Mouse (Mus musculus) limb, embryonic 14.5 days (tissue): ENCODE results near the gene Zkscan5. TPM values are rescaled to one million over a fixed set of nuclear protein-coding genes. Genes with fewer than 3 reads are reported as not detected.

Source experiments
- ATAC-seq: fragments of 200-750 bp; cut with Nextera tagmentation; 2 replicates; pipeline ENCODE4 v1.8.0; 2017; ENCODE audit warnings: low read depth, moderate number of reproducible peaks, moderate TSS enrichment; ENCODE audit not compliant: low FRiP score
- DNase-seq: peaks from one replicate; pipeline ENCODE4 v3.0.0-alpha.2; 2015; ENCODE audit warnings: low spot score
- H3K27ac ChIP-seq: fragments of 300-500 bp; sonication (generic); replicated peaks from 2 replicates; pipeline ENCODE4 v1.5.1; 2014; ENCODE audit warnings: low read depth, mild to moderate bottlenecking, low read length, moderate library complexity, mixed read lengths
- H3K27me3 ChIP-seq: fragments of 300-500 bp; sonication (generic); 2 replicates; pipeline ENCODE4 v1.6.1; 2014; ENCODE audit warnings: low read length, mixed read lengths; ENCODE audit not compliant: control insufficient read depth, insufficient read depth
- H3K36me3 ChIP-seq: fragments of 300-500 bp; sonication (generic); 2 replicates; pipeline ENCODE4 v1.6.1; 2014; ENCODE audit warnings: mild to moderate bottlenecking, low read length, moderate library complexity, mixed read lengths; ENCODE audit not compliant: control insufficient read depth, insufficient read depth
- H3K4me1 ChIP-seq: fragments of 300-500 bp; sonication (generic); 2 replicates; pipeline ENCODE4 v1.6.1; 2014; ENCODE audit warnings: antibody characterized with exemption, low read length, mixed read lengths; ENCODE audit not compliant: control insufficient read depth, insufficient read depth
- H3K4me2 ChIP-seq: fragments of 300-500 bp; sonication (generic); replicated peaks from 2 replicates; pipeline ENCODE4 v1.6.1; 2014; ENCODE audit warnings: low read depth, mild to moderate bottlenecking, low read length, moderate library complexity; ENCODE audit not compliant: severe bottlenecking
- H3K4me3 ChIP-seq: fragments of 300-500 bp; sonication (generic); replicated peaks from 2 replicates; pipeline ENCODE4 v1.5.1; 2014; ENCODE audit warnings: low read length
- H3K9ac ChIP-seq: fragments of 300-500 bp; sonication (generic); 2 replicates; pipeline ENCODE4 v1.6.1; 2014; ENCODE audit warnings: mild to moderate bottlenecking, low read depth, low read length, moderate library complexity; ENCODE audit not compliant: severe bottlenecking
- H3K9me3 ChIP-seq: fragments of 300-500 bp; sonication (generic); 2 replicates; pipeline ENCODE4 v1.6.1; 2016; ENCODE audit warnings: low read length; ENCODE audit not compliant: control insufficient read depth
- POLR2A ChIP-seq: fragments of 200-500 bp; IDR thresholded peaks from 2 replicates; pipeline ENCODE4 v1.8.0; 2012; ENCODE audit warnings: inconsistent platforms, mild to moderate bottlenecking, moderate library complexity, borderline replicate concordance; ENCODE audit not compliant: insufficient read depth, insufficient read length; ENCODE audit errors: extremely low read depth
- WGBS: fragments of 180-500 bp; shearing (Covaris S2); extraction: QIAGEN DNeasy Blood & Tissue Kit; methylation state at CpG from one replicate; pipeline ENCODE4 v1.1.7; 2014; 5-methylcytosine and 5-hydroxymethylcytosine counted together
- polyA plus RNA-seq, 2 experiments: library from polyadenylated mRNA; depleted of rRNA in 1 of 2; stranded (reverse) in 1 of 2; unstranded in 1 of 2; fragments of >200 nt; fragmentation: Nextera tagmentation in 1 of 2; extraction: Ambion mirVana in 1 of 2; gene quantifications; 2 replicates each; pipeline versions ENCODE4 v1.2.1 to v1.2.3; 2012 to 2014

The Zkscan5 gene
- polyA plus RNA-seq, 2 experiments, result 9.2 to 14.3 TPM

GRCm38 (mm10) chr5:145231893-145232411 is 27.6 kb downstream of the Zkscan5 start:
- DNase-seq (no peak), ATAC-seq (peak; percentile 28)
- Histone ChIP-seq H3K36me3 (peaks cover 36% of the 10 kb centered on the region), H3K4me3 (peak overlapping the region; percentile 90), H3K9ac (peak overlapping the region; percentile 94), H3K27me3 (no peaks in the 10 kb centered on the region), H3K27ac (peak overlapping the region; percentile 84), H3K4me2 (peak overlapping the region; percentile 56), H3K9me3 (no peaks in the 10 kb centered on the region), H3K4me1 (peaks cover 10% of the 10 kb centered on the region)
- WGBS, result 1% methylated on average over 23 of the region's 49 CpGs
- no peak for TF ChIP-seq POLR2A

GRCm38 (mm10) chr5:145234636-145235035 is 30.3 kb downstream of the Zkscan5 start:
- no peak for DNase-seq

GRCm38 (mm10) chr5:145249520-145249919 is 45.2 kb downstream of the Zkscan5 start:
- no peak overlapping the region for H3K27ac ChIP-seq
- WGBS, result 93% methylated on average over 3 of the region's 3 CpGs

More at GRCm38 (mm10) chr5:145234636-145235035, 30.3 kb downstream of the Zkscan5 start:
- no peaks in the 10 kb centered on the region for H3K27me3 ChIP-seq
- no peak overlapping the region for H3K4me2 ChIP-seq
- no peak overlapping the region for H3K27ac ChIP-seq
- no peaks in the 10 kb centered on the region for H3K9me3 ChIP-seq
- TF ChIP-seq POLR2A, result no peak
- peaks cover 59% of the 10 kb centered on the region for H3K36me3 ChIP-seq
- ATAC-seq, result no peak
- H3K4me1 ChIP-seq, result peaks cover 10% of the 10 kb centered on the region
- no peak overlapping the region for H3K9ac ChIP-seq
- no peak overlapping the region for H3K4me3 ChIP-seq

More at GRCm38 (mm10) chr5:145249520-145249919, 45.2 kb downstream of the Zkscan5 start:
- no peak for TF ChIP-seq POLR2A
- Histone ChIP-seq H3K9ac (no peak overlapping the region), H3K36me3 (peaks cover 50% of the 10 kb centered on the region), H3K4me2 (no peak overlapping the region), H3K4me3 (no peak overlapping the region), H3K27me3 (no peaks in the 10 kb centered on the region), H3K4me1 (no peaks in the 10 kb centered on the region), H3K9me3 (no peaks in the 10 kb centered on the region)
- ATAC-seq (no peak), DNase-seq (no peak)

Other genes starting within 250 kb of the Zkscan5 start
- 28.3 and 33.7 TPM in 2 replicates for gene Smurf1, start 238.7 kb upstream of the Zkscan5 start, polyA plus RNA-seq (2012; rRNA removed)
- gene Smurf1, start 238.7 kb upstream of the Zkscan5 start, polyA plus RNA-seq (2014; fragmentation: Nextera tagmentation; extraction: Ambion mirVana), result 24.7 and 25.8 TPM in 2 replicates
- not detected in 2 replicates for gene Gm4871, start 171.8 kb upstream of the Zkscan5 start, polyA plus RNA-seq (2012; rRNA removed)
- gene Gm4871, start 171.8 kb upstream of the Zkscan5 start, polyA plus RNA-seq (2014; fragmentation: Nextera tagmentation; extraction: Ambion mirVana), result not detected in 2 replicates
- gene 1700018F24Rik, start 161.6 kb upstream of the Zkscan5 start, polyA plus RNA-seq (2012; rRNA removed), result not detected in 2 replicates
- gene 1700018F24Rik, start 161.6 kb upstream of the Zkscan5 start, polyA plus RNA-seq (2014; fragmentation: Nextera tagmentation; extraction: Ambion mirVana), result not detected in 2 replicates
- 145 and 150 TPM in 2 replicates for gene Arpc1a, start 120.7 kb upstream of the Zkscan5 start, polyA plus RNA-seq (2012; rRNA removed)
- gene Arpc1a, start 120.7 kb upstream of the Zkscan5 start, polyA plus RNA-seq (2014; fragmentation: Nextera tagmentation; extraction: Ambion mirVana), result 142 and 147 TPM in 2 replicates
- not detected in 2 replicates for gene Kpna7, start 120.5 kb upstream of the Zkscan5 start, polyA plus RNA-seq (2012; rRNA removed)
- not detected in 2 replicates for gene Kpna7, start 120.5 kb upstream of the Zkscan5 start, polyA plus RNA-seq (2014; fragmentation: Nextera tagmentation; extraction: Ambion mirVana)
- 324 and 340 TPM in 2 replicates for gene Arpc1b, start 90.3 kb upstream of the Zkscan5 start, polyA plus RNA-seq (2012; rRNA removed)
- gene Arpc1b, start 90.3 kb upstream of the Zkscan5 start, polyA plus RNA-seq (2014; fragmentation: Nextera tagmentation; extraction: Ambion mirVana), result 214 and 217 TPM in 2 replicates
- 60.3 and 114 TPM in 2 replicates for gene Pdap1, start 64.3 kb upstream of the Zkscan5 start, polyA plus RNA-seq (2012; rRNA removed)
- gene Pdap1, start 64.3 kb upstream of the Zkscan5 start, polyA plus RNA-seq (2014; fragmentation: Nextera tagmentation; extraction: Ambion mirVana), result 91.5 and 99.3 TPM in 2 replicates
- 116 and 147 TPM in 2 replicates for gene Bud31, start 64.2 kb upstream of the Zkscan5 start, polyA plus RNA-seq (2012; rRNA removed)
- 191 and 197 TPM in 2 replicates for gene Bud31, start 64.2 kb upstream of the Zkscan5 start, polyA plus RNA-seq (2014; fragmentation: Nextera tagmentation; extraction: Ambion mirVana)
- 16.0 and 16.8 TPM in 2 replicates for gene Ptcd1, start 37.5 kb upstream of the Zkscan5 start, polyA plus RNA-seq (2012; rRNA removed)
- gene Ptcd1, start 37.5 kb upstream of the Zkscan5 start, polyA plus RNA-seq (2014; fragmentation: Nextera tagmentation; extraction: Ambion mirVana), result 15.9 and 16.4 TPM in 2 replicates
- gene Cpsf4, start 37.3 kb upstream of the Zkscan5 start, polyA plus RNA-seq (2012; rRNA removed), result 56.7 and 63.1 TPM in 2 replicates
- gene Cpsf4, start 37.3 kb upstream of the Zkscan5 start, polyA plus RNA-seq (2014; fragmentation: Nextera tagmentation; extraction: Ambion mirVana), result 25.2 and 29.2 TPM in 2 replicates
- 187 and 284 TPM in 2 replicates for gene Atp5j2, start 12.5 kb upstream of the Zkscan5 start, polyA plus RNA-seq (2012; rRNA removed)
- 519 and 568 TPM in 2 replicates for gene Atp5j2, start 12.5 kb upstream of the Zkscan5 start, polyA plus RNA-seq (2014; fragmentation: Nextera tagmentation; extraction: Ambion mirVana)
- 3.3 and 4.0 TPM in 2 replicates for gene Zkscan14, start 2.7 kb upstream of the Zkscan5 start, polyA plus RNA-seq (2012; rRNA removed)
- gene Zkscan14, start 2.7 kb upstream of the Zkscan5 start, polyA plus RNA-seq (2014; fragmentation: Nextera tagmentation; extraction: Ambion mirVana), result 9.1 and 9.7 TPM in 2 replicates
- 16.6 and 18.5 TPM in 2 replicates for gene Zfp655, start 27.2 kb downstream of the Zkscan5 start, polyA plus RNA-seq (2012; rRNA removed)
- 36.8 and 38.1 TPM in 2 replicates for gene Zfp655, start 27.2 kb downstream of the Zkscan5 start, polyA plus RNA-seq (2014; fragmentation: Nextera tagmentation; extraction: Ambion mirVana)
- 18.0 and 18.2 TPM in 2 replicates for gene Zscan25, start 75.9 kb downstream of the Zkscan5 start, polyA plus RNA-seq (2012; rRNA removed)
- 0.66 and 0.88 TPM in 2 replicates for gene Zscan25, start 75.9 kb downstream of the Zkscan5 start, polyA plus RNA-seq (2014; fragmentation: Nextera tagmentation; extraction: Ambion mirVana)
- not detected in 2 replicates for gene Cyp3a57, start 140.7 kb downstream of the Zkscan5 start, polyA plus RNA-seq (2012; rRNA removed)
- not detected in 2 replicates for gene Cyp3a57, start 140.7 kb downstream of the Zkscan5 start, polyA plus RNA-seq (2014; fragmentation: Nextera tagmentation; extraction: Ambion mirVana)